Mouse (Mus musculus) hindbrain, embryonic 12.5 days (tissue): ENCODE results near the gene Tfdp1. TPM values are rescaled to one million over a fixed set of nuclear protein-coding genes. Genes with fewer than 3 reads are reported as not detected.

Source experiments
- ATAC-seq: fragments of 200-750 bp; cut with Nextera tagmentation; 2 replicates; pipeline ENCODE4 v1.8.0; 2017; ENCODE audit warnings: moderate TSS enrichment; ENCODE audit not compliant: low FRiP score
- H3K27ac ChIP-seq: fragments of 300-500 bp; sonication (generic); 2 replicates; pipeline ENCODE4 v1.5.1; 2016; ENCODE audit warnings: mild to moderate bottlenecking
- H3K27me3 ChIP-seq: fragments of 300-500 bp; sonication (generic); 2 replicates; pipeline ENCODE4 v1.6.1; 2016; ENCODE audit warnings: mild to moderate bottlenecking
- H3K36me3 ChIP-seq: fragments of 300-500 bp; sonication (generic); 2 replicates; pipeline ENCODE4 v1.6.1; 2016; ENCODE audit warnings: mild to moderate bottlenecking
- H3K4me1 ChIP-seq: fragments of 300-500 bp; sonication (generic); 2 replicates; pipeline ENCODE4 v1.6.1; 2016
- H3K4me2 ChIP-seq: fragments of 300-500 bp; sonication (generic); replicated peaks from 2 replicates; pipeline ENCODE4 v1.6.1; 2016; ENCODE audit warnings: mild to moderate bottlenecking
- H3K4me3 ChIP-seq: fragments of 300-500 bp; sonication (generic); 2 replicates; pipeline ENCODE4 v1.5.1; 2016; ENCODE audit warnings: mild to moderate bottlenecking
- H3K9ac ChIP-seq: fragments of 300-500 bp; sonication (generic); 2 replicates; pipeline ENCODE4 v1.6.1; 2016; ENCODE audit warnings: mild to moderate bottlenecking, moderate library complexity
- H3K9me3 ChIP-seq: fragments of 300-500 bp; sonication (generic); replicated peaks from 2 replicates; pipeline ENCODE4 v1.6.1; 2016; ENCODE audit warnings: mild to moderate bottlenecking
- WGBS: fragments of 180-500 bp; shearing (Covaris S2); methylation state at CpG from one replicate; pipeline ENCODE4 v1.1.7; 2016; 5-methylcytosine and 5-hydroxymethylcytosine counted together
- polyA plus RNA-seq: library from polyadenylated mRNA; unstranded; fragments of >200 nt; fragmentation: Nextera tagmentation; extraction: Ambion mirVana; gene quantifications from 2 replicates; pipeline ENCODE4 v1.2.1, GENCODE M21; 2016

Gene Tfdp1
- polyA plus RNA-seq, 1 experiment from 2014 or later, result 147 TPM

DNA sequence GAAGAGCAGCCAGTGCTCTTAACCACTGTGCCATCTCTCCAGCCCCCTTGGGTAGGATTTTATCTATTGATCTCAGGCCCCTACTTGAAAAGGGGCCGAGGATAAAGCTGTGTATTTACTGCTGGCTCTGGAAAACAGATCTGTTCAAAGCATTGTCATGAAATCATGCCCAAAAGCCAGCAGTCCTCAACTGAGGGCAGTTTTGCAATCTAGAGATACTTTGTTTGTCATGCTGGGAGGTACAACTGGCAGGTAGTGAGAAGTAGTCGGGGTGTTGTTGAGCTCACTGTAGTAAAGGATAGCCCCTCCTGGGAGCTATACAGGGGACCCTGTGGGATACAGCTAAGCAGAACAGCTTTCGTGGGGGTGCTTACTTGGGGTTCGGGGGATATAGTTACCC, 15.3 kb downstream of the Tfdp1 start:
- Histone ChIP-seq H3K4me1 (no peaks in the 10 kb centered on the region), H3K27me3 (no peaks in the 10 kb centered on the region), H3K36me3 (peaks cover 95% of the 10 kb centered on the region), H3K27ac (no peak overlapping the region), H3K4me2 (no peak overlapping the region), H3K9ac (no peak overlapping the region), H3K9me3 (no peaks in the 10 kb centered on the region), H3K4me3 (no peak overlapping the region)
- WGBS, result 95% methylated on average over 4 of the region's 4 CpGs
- no peak for ATAC-seq

DNA sequence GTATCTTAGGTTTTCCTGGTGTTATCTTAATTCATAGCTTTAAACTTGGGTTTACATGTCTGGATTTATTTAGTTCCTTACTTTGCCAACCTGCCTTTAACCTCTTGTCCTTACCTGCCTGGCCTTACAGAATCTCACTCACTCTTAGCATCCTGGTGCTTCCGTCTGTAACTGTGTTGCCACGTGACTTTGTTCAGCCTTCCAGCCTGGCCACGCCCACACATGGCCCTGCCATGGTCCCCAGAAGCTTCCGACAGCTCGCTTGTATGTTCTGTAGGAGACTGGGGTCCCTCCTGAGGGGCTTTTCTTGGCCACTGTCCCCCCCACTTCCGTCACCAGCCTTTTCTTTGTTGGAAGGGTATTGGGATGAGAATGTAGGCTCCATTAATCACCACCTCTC, 17.7 kb downstream of the Tfdp1 start:
- Histone ChIP-seq H3K27ac (no peak overlapping the region), H3K36me3 (peaks cover 95% of the 10 kb centered on the region), H3K4me3 (no peak overlapping the region), H3K9me3 (no peaks in the 10 kb centered on the region), H3K9ac (no peak overlapping the region), H3K4me1 (no peaks in the 10 kb centered on the region), H3K4me2 (no peak overlapping the region), H3K27me3 (no peaks in the 10 kb centered on the region)
- 88% methylated on average over 6 of the region's 6 CpGs for WGBS
- no peak for ATAC-seq

DNA sequence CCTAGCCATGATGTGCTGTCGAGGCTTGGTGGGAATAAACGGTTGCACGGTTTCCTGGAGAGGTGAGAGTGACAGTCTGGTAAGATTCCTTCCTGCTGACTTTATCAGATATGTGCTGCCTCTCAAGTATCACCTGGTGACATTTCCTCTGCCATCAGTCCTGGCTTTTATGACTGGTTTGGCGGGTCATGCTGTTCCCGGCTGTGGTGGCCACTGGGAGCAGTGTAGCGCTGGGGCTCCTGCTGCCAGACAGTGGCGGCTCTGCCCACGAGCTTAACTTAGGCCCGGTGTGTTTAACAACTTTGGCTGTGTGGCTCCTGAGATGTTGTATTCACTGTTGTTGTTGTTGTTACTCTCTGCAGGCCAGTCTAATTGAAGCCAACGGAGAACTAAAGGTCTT, 18.1 kb downstream of the Tfdp1 start:
- WGBS, result 87% methylated on average over 10 of the region's 10 CpGs
- no peak overlapping the region for H3K4me2 ChIP-seq
- 0 out of 2 replicates have a peak, but pooled peaks cover 4% of the 10 kb centered on the region for H3K9me3 ChIP-seq
- peaks cover 95% of the 10 kb centered on the region for H3K36me3 ChIP-seq
- no peak overlapping the region for H3K27ac ChIP-seq
- H3K27me3 ChIP-seq, result no peaks in the 10 kb centered on the region
- ATAC-seq, result no peak
- H3K9ac ChIP-seq, result no peak overlapping the region
- no peaks in the 10 kb centered on the region for H3K4me1 ChIP-seq
- no peak overlapping the region for H3K4me3 ChIP-seq

DNA sequence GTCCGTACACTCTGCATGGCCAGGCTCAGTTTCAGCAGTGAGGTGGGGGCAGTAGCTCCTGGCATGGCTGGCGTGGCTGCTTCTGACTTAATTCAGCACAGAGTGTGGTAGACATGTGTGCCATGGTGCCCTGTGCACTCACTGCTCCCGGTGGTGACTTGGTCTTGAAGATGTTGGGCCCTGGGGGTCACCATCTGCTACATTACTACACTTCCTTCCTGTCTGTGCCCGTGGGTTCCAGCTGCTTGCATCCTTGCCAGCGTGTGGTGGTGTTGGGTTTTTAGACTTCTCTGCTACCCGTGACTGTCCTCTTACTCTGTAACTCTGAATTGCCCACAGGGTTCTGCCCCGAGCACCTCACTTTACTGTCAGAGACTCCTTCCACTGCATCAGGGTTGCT, 21.7 kb downstream of the Tfdp1 start:
- H3K9ac ChIP-seq, result no peak overlapping the region
- no peak overlapping the region for H3K4me3 ChIP-seq
- 0 out of 2 replicates have a peak, but pooled peaks cover 5% of the 10 kb centered on the region for H3K9me3 ChIP-seq
- no peak overlapping the region for H3K27ac ChIP-seq
- H3K27me3 ChIP-seq, result no peaks in the 10 kb centered on the region
- H3K36me3 ChIP-seq, result peaks cover 95% of the 10 kb centered on the region
- ATAC-seq, result no peak
- no peak overlapping the region for H3K4me2 ChIP-seq
- no peaks in the 10 kb centered on the region for H3K4me1 ChIP-seq
- whole genome bisulfite sequencing, result 94% methylated on average over 7 of the region's 7 CpGs

DNA sequence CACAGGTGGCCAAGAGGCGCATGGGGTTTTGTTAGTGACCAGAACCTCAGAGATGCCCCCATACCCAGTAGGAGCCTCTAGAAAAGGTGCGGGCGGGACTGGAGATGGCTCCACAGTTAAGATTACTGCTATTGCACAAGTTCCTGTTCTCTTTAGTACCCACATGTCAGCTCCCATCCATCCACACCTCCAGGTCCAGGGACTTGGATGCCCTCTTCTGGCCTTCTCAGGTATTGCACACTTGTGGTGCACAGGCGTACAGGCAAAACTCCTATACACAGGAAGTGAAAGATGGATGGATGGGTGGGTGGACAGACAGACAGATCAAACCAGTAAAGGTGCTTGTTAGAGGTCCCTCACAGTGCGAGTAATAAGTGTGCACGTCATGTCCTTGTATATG, 23.3 kb downstream of the Tfdp1 start:
- no peak overlapping the region for H3K4me3 ChIP-seq
- peaks cover 95% of the 10 kb centered on the region for H3K36me3 ChIP-seq
- 97% methylated on average over 6 of the region's 6 CpGs for WGBS
- no peak for ATAC-seq
- H3K9ac ChIP-seq, result no peak overlapping the region
- no peaks in the 10 kb centered on the region for H3K27me3 ChIP-seq
- no peak overlapping the region for H3K4me2 ChIP-seq
- H3K9me3 ChIP-seq, result 0 out of 2 replicates have a peak, but pooled peaks cover 5% of the 10 kb centered on the region
- no peak overlapping the region for H3K27ac ChIP-seq
- H3K4me1 ChIP-seq, result no peaks in the 10 kb centered on the region

DNA sequence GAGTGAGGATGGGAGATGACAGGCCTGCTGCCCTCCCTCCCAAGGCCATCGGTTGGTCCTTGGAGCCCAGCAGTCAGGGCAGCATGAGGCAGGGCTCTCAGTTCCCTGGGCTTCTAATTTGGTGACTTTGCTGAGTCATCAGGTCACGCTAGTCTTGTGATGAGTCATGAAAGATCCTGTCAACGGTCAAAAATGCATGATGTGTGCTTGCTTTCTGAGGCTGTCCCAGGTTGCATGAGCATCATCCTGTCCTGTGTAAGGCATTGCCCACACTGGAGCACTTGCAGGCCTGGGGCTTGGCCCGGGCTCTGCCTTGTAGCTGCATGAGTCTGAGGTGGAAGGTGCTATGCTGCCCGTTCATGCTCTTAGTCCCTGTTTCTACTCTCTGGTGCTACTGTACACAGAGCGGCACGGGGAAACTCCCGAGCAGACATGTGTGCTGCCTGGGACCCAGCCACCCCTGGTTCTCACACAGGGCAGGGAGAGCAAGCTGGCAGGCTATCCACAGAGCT, 34.7 kb downstream of the Tfdp1 start:
- H3K9ac ChIP-seq, result no peak overlapping the region
- WGBS, result 89% methylated on average over 8 of the region's 8 CpGs

DNA sequence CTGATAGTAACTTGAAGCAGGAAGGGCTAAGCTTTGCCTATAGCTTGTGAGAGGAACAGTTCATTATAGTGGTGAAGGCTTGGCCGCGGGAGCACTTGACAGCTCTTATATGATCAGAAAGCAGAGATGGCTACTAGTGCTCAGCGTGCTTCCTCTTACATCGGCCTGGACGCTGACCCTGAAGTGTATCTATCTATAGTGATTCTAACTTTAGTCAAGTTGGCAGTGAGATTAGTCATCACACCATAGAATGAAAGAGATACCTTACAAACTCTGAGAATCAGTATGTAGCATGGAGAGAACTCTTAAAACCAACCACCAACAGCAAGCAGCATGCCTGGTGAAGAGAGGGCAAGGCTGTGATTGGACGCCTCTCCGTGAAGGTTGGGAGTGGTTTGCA, 43.1 kb downstream of the Tfdp1 start:
- H3K27ac ChIP-seq, result no peak overlapping the region
- H3K4me1 ChIP-seq, result no peaks in the 10 kb centered on the region
- H3K36me3 ChIP-seq, result peaks cover 35% of the 10 kb centered on the region
- no peaks in the 10 kb centered on the region for H3K27me3 ChIP-seq
- no peak overlapping the region for H3K4me2 ChIP-seq
- WGBS, result 89% methylated on average over 7 of the region's 7 CpGs
- H3K9me3 ChIP-seq, result no peaks in the 10 kb centered on the region
- ATAC-seq, result no peak
- H3K9ac ChIP-seq, result no peak overlapping the region
- no peak overlapping the region for H3K4me3 ChIP-seq

More for the DNA sequence above, 34.7 kb downstream of the Tfdp1 start:
- H3K9me3 ChIP-seq, result no peaks in the 10 kb centered on the region
- H3K4me3 ChIP-seq, result no peak overlapping the region
- H3K27me3 ChIP-seq, result no peaks in the 10 kb centered on the region
- no peaks in the 10 kb centered on the region for H3K4me1 ChIP-seq
- peaks cover 76% of the 10 kb centered on the region for H3K36me3 ChIP-seq
- no peak overlapping the region for H3K4me2 ChIP-seq
- ATAC-seq, result no peak
- no peak overlapping the region for H3K27ac ChIP-seq

DNA sequence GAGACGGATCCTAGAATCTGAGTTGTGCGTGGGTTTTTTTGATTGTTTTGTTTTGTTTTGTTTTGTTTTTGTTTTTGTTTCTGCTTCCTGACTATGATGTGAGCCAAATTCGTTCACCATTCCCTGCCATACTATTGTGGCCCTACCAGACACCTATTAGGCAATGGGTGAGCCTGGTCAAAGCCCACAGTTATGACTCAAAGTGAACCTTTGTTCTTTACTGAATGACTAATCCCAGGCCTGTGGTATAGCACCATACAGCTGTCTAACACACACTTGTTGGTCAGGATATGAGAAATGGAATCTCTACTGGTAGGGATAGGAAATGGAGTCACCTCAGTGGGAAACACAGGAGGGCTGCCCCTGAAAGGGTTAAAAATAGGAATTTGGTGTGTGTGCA, 44.0 kb downstream of the Tfdp1 start:
- H3K9ac ChIP-seq, result no peak overlapping the region
- H3K36me3 ChIP-seq, result peaks cover 30% of the 10 kb centered on the region
- 89% methylated on average over 3 of the region's 3 CpGs for WGBS
- H3K27me3 ChIP-seq, result no peaks in the 10 kb centered on the region
- no peaks in the 10 kb centered on the region for H3K4me1 ChIP-seq
- no peak overlapping the region for H3K4me3 ChIP-seq
- H3K4me2 ChIP-seq, result no peak overlapping the region
- no peaks in the 10 kb centered on the region for H3K9me3 ChIP-seq
- no peak for ATAC-seq
- no peak overlapping the region for H3K27ac ChIP-seq

DNA sequence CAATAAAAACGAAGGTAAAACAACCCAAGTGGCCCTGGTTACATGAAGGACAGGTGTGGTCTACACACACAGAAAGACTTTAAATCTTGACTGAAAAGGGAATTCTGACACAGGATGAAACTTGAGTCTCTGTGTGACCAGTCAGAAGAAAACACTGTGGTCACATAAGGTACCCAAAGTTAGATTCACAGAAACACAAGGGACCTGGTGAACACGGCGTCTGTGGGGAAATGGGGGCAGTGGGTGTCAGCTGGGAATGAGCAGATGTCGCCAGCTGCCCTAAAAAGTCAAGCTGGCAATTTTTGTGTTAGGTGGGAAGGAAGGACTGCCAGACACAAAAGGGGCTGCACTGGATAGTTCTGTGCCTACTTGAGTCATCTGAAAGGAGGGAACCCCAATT, 44.4 kb downstream of the Tfdp1 start:
- Histone ChIP-seq H3K27ac (no peak overlapping the region), H3K9ac (no peak overlapping the region), H3K9me3 (no peaks in the 10 kb centered on the region), H3K36me3 (peaks cover 30% of the 10 kb centered on the region), H3K4me2 (no peak overlapping the region), H3K4me1 (no peaks in the 10 kb centered on the region), H3K4me3 (no peak overlapping the region), H3K27me3 (no peaks in the 10 kb centered on the region)
- no peak for ATAC-seq
- 94% methylated on average over 4 of the region's 4 CpGs for WGBS

DNA sequence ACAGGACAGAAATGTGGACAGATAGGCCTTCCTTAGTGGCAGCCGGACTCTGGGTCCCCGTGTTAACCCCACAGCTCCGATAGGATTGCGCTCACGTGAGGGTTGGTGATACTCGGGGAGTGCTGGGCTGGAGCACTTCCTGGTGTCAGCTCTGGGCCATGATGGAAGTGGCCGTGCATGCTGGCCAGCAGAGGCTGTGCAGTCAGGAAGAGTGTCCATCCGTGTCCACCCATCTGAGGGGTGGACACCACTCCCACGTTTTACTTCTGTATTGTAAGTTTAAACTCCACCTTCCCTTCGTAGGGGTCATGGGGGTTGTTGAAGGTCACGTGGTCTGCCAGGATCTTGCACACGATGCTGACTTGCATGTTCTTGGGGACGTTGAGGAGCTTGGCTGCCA, 47.8 kb downstream of the Tfdp1 start:
- Histone ChIP-seq H3K4me1 (no peaks in the 10 kb centered on the region), H3K27ac (no peak overlapping the region), H3K4me3 (no peak overlapping the region), H3K9ac (no peak overlapping the region), H3K27me3 (no peaks in the 10 kb centered on the region), H3K4me2 (no peak overlapping the region), H3K9me3 (no peaks in the 10 kb centered on the region), H3K36me3 (peaks cover 5% of the 10 kb centered on the region; the same call in 1 of the 2 replicates)
- ATAC-seq, result no peak
- 77% methylated on average over 13 of the region's 13 CpGs for WGBS

DNA sequence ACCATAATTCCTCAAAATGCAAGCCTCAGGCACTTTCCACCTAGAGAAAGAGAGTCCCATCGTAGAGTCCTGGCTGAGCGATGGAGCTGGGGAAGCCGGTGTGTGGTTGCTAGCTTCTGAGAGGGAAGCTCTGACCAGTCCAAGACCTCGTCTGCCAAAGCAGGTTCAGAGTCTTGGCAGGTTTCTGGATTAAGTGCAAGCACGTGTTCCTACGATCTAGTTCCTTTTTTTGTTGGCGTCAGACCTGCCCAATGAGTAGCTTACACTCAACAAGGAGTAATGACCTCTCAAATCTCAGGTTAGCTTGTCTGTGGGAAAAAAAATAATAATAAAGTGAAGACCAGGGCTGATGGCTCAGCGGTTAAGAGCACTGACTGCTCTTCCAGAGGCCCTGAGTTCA, 49.2 kb downstream of the Tfdp1 start:
- ATAC-seq, result no peak
- Histone ChIP-seq H3K36me3 (no peaks in the 10 kb centered on the region), H3K9me3 (no peaks in the 10 kb centered on the region), H3K4me3 (no peak overlapping the region), H3K27me3 (no peaks in the 10 kb centered on the region), H3K4me1 (no peaks in the 10 kb centered on the region), H3K27ac (no peak overlapping the region), H3K9ac (no peak overlapping the region), H3K4me2 (no peak overlapping the region)
- 85% methylated on average over 8 of the region's 8 CpGs for WGBS

DNA sequence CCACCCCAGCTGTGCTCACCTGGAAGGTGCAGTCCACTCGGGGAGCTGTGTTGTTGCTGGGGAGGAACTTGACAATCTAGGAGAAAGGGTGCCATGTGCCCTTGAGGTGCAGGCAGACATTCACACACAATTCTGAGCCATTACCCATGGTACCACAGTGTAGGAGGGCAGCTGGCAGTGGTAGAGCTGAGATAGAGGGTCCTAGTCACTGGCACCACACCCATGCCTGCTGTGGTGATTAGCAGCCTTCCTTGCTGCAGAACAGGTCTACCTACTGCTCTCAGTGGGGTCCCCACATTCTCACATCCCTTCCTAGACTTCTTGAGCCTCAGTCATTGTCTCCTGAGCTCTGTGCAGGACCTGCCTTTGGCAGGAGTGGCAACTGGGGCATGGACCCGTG, 50.2 kb downstream of the Tfdp1 start:
- Histone ChIP-seq H3K36me3 (no peaks in the 10 kb centered on the region), H3K27ac (no peak overlapping the region), H3K4me2 (no peak overlapping the region), H3K27me3 (no peaks in the 10 kb centered on the region), H3K9ac (no peak overlapping the region), H3K4me1 (no peaks in the 10 kb centered on the region), H3K4me3 (no peak overlapping the region), H3K9me3 (no peaks in the 10 kb centered on the region)
- no peak for ATAC-seq
- WGBS, result 84% methylated on average over 2 of the region's 2 CpGs

DNA sequence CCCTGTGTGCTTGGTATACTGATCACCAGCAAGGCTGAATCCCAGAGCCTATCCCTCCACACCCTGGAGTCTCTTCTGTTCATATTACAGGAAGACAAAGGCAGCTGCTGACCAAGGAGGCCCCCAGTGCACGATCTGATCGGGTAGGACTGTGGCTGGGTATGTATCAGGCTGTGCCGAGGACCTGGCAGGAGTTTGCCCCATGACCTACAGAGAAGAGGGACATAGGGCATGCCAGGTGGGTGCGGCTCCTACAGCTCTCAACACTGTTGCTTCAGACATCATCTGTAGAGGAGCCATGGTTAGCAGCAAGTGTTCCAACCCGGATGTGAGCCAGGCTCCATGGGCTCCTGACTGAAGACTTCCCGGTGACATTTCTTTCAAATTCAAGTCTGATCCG, 55.3 kb downstream of the Tfdp1 start:
- Histone ChIP-seq H3K9ac (no peak overlapping the region), H3K4me2 (no peak overlapping the region), H3K9me3 (no peaks in the 10 kb centered on the region), H3K27me3 (no peaks in the 10 kb centered on the region), H3K4me1 (no peaks in the 10 kb centered on the region), H3K36me3 (no peaks in the 10 kb centered on the region), H3K27ac (no peak overlapping the region), H3K4me3 (no peak overlapping the region)
- no peak for ATAC-seq
- 89% methylated on average over 7 of the region's 7 CpGs for WGBS
